Mouse (Mus musculus) bone marrow, adult 2 months (tissue): ENCODE data around the gene Tial1. TPM values are rescaled to one million over a fixed set of nuclear protein-coding genes. Genes with fewer than 3 reads are reported as not detected.
A peak's percentile ranks its signal among the peaks of the same experiment; 100 is the strongest.

Source experiments
- H3K27ac ChIP-seq: fragments of 200-500 bp; 2 replicates; pipeline ENCODE4 v1.5.1; 2012; ENCODE audit warnings: low read depth, mild to moderate bottlenecking, control low read depth, inconsistent platforms, low read length; ENCODE audit not compliant: control insufficient read depth, poor library complexity, insufficient read depth
- H3K4me1 ChIP-seq: fragments of 200-500 bp; 2 replicates; pipeline ENCODE4 v1.6.1; 2011; ENCODE audit warnings: low read length; ENCODE audit not compliant: control insufficient read depth, insufficient read depth
- H3K4me3 ChIP-seq: fragments of 200-500 bp; replicated peaks from 2 replicates; pipeline ENCODE3; 2011; ENCODE audit warnings: mild to moderate bottlenecking, low read depth, low read length, control low read depth; ENCODE audit not compliant: control insufficient read depth
- CTCF ChIP-seq: fragments of 200-500 bp; IDR thresholded peaks from 2 replicates; pipeline ENCODE4 v1.5.1; 2011; ENCODE audit warnings: low read length, control low read depth; ENCODE audit not compliant: control insufficient read depth, insufficient read depth
- POLR2A ChIP-seq: fragments of 200-500 bp; IDR thresholded peaks from 2 replicates; pipeline ENCODE4 v1.6.1; 2011; ENCODE audit warnings: low read depth, mild to moderate bottlenecking, control low read depth, low read length, borderline replicate concordance; ENCODE audit not compliant: control insufficient read depth
- WGBS: fragments of 180-500 bp; shearing (Covaris S2); methylation state at CpG from one replicate; pipeline ENCODE4 v1.1.7; 2018; 5-methylcytosine and 5-hydroxymethylcytosine counted together
- polyA plus RNA-seq: library from polyadenylated mRNA; stranded (reverse); fragments of >200 nt; gene quantifications from 2 replicates; pipeline ENCODE4 v1.2.4, GENCODE M21; 2011; ENCODE audit warnings: low replicate concordance; ENCODE audit not compliant: missing spikeins, insufficient read depth, insufficient read length

The Tial1 gene
- polyA plus RNA-seq, 1 experiment: 180 TPM

DNA sequence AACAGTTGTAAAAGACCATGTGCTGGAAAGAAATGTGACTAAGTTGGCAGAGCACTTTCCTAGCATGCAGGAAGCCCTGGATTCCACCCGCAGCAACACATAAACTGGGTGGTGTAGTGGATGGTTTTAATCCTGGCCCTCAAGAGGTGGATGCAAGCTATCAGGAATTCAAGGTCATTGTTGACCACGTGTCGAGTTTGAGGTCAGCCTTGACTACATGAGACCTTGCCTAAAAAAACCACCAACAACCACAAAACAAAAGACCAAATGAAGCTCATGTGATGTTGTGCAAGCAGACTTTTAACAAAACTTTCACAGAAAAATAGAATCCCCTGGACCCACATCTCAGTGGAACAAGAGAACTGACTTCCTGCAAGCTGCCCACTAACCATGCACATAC is 39.0 kb downstream of the Tial1 start:
- H3K4me3 ChIP-seq: no peak overlapping the region
- TF ChIP-seq CTCF (no peak), POLR2A (no peak)
- no peaks in the 10 kb centered on the region for H3K4me1 ChIP-seq
- 34% methylated on average over 3 of the region's 3 CpGs for WGBS
- H3K27ac ChIP-seq: no peak overlapping the region

DNA sequence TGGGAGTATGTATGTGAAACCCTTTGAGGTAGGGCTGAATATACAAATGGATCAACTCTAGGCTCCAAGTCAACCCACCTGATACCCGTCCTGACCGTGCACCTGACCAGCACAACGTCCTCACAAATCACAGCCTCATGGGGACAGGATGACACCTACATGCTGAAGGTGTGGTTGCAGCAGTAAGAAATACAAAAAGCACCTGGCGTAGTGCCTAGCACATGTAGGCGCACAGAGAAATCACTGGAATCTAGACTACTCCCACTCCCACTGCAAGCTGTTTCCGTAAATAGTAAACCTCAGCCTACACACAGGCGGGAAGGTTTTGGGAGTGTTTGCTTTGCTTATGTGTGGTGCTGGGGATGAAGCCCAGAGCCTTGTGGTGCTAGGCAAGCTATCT is 39.8 kb downstream of the Tial1 start:
- TF ChIP-seq POLR2A (no peak), CTCF (no peak)
- H3K27ac ChIP-seq: no peak overlapping the region
- no peaks in the 10 kb centered on the region for H3K4me1 ChIP-seq
- H3K4me3 ChIP-seq: no peak overlapping the region
- 84% methylated on average over 7 of the region's 7 CpGs for WGBS

DNA sequence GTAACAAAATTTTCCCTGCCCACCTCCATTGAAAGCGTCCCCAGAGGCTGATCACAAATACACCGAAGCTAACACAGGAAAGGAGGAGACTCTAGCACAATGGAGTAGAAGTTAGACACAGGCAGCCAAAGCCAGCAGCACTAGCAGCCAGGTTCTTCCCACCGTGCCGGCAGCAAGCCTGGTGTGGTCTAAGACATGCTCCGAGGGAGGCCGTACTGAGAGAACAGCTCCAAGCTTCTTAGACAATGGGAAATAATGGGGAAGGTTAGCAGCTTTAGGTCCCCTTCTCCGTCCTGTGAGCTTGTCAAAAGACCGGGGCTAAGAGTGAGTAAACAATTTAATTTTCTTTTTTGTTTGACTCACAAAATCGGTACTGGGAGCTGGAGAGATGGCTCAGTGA is 41.8 kb downstream of the Tial1 start:
- 56% methylated on average over 9 of the region's 9 CpGs for WGBS
- H3K27ac ChIP-seq: no peak overlapping the region
- TF ChIP-seq POLR2A (no peak), CTCF (no peak)
- H3K4me1 ChIP-seq: no peaks in the 10 kb centered on the region
- no peak overlapping the region for H3K4me3 ChIP-seq

DNA sequence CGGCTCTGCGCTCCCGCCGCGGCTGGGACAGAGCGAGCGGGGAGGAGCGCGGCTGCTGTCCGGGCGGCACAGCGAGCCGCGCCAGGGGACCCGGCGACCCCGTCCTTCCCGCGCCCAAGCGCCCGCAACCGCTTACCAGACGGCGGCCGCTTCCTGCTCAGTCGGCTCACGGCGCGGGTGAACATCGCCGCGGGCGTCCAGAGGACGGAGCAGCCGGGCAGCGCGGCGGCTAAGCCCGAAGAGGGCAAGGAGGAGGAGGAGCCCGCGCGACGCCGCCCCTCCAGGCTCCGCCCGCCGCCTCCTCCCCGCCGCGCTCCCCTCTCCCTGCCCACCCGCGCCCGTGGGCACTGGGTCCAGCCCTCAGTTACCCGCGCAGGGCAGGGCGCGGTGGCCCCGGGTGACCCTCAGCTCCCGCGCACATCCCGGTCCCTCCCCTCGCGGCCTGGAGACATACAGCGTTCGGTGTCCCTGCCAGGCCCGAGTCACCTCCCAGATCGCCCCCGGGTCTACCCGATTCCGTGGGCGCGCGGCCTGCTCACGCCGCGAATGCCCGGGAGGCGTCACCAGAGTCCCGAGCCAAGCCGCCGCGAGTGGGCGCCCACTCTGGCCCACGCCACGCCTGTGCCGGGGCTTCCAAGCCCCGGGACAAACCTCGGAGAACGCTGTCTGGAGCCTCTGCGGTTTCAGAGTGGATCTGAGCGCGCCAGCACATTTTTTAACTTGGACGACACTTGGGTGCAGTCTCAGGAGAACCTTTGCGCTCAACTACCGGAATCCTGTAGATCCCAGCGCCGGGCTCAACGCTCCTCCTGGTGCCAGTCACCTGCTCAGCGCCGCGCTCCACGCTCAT is 43.4 kb downstream of the Tial1 start, which contains the start of gene Rgs10:
Rgs10 (minus strand) TSS at position 829 of the 850 bp plus-strand sequence.
- peak within 1 kb of the TSS; percentile 82 for H3K4me3 ChIP-seq
- under 1% methylated on average over 99 of the region's 102 CpGs for WGBS
- TF ChIP-seq POLR2A (no peak), CTCF (no peak)
- H3K4me1 ChIP-seq: no peaks in the 10 kb centered on the region
- peak within 1 kb of the TSS; percentile 25; the same call in 1 of the 2 replicates for H3K27ac ChIP-seq

DNA sequence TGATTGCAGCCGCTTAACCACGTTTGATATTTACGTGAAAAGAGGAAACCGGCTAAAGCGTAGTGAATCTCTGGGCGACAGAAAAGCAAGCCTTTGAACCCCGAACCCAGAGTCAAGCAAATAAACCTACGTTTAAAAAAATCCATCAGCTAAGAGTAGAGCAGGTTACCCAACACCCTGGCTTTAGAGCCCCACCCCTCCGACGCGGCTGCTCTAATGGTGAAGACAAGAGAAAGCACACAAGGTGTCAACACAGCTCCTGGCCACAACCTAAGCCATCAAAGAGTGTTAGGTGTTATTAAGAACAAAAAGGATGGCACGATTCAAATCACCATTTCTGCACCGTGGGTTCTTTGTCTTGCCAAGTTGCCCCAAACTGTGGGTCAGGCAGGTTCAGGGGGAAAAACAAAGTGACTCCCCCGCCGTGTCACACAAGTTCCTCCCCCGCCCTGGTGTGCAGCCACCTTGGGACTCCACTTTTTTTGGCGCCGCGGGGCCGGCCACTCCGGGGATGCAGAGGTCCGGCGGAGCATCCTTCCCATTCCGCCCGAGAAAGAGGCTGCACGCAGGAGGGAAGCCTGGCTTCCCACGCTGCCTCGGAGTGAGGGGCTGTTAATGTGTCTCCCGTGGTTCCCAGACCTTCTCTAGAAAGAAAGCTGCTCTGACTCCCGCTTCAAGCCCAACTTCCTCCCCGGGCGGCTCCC is 44.1 kb downstream of the Tial1 start:
- WGBS: 1% methylated on average over 32 of the region's 32 CpGs
- H3K4me1 ChIP-seq: peaks cover 2% of the 10 kb centered on the region; the same call in 1 of the 2 replicates
- peak overlapping the region; percentile 25; the same call in 1 of the 2 replicates for H3K27ac ChIP-seq

DNA sequence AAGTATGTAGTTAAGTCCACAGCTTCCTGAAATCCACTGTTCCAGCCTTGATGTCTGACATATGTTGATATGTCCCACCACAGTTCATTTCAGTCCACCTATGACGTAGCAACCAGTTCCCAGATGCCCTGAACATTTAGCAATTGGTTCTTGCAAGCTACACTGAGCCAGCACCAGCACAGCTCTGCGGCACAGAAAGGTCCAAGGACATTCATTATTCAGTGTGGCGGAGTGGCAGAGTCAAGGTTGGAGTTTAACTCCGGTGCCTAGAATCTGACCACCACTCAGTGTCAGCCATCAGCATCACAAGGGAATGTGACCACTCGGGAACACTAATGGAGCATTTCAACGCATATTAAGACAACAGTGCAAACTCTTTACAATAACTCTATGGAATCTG is 44.9 kb downstream of the Tial1 start:
- TF ChIP-seq POLR2A (no peak), CTCF (no peak)
- peaks cover 2% of the 10 kb centered on the region; the same call in 1 of the 2 replicates for H3K4me1 ChIP-seq
- H3K27ac ChIP-seq: no peak overlapping the region
- 76% methylated on average over 6 of the region's 6 CpGs for WGBS
- no peak overlapping the region for H3K4me3 ChIP-seq

More for the DNA sequence above, 44.1 kb downstream of the Tial1 start:
- H3K4me3 ChIP-seq: peak overlapping the region; percentile 82
- TF ChIP-seq POLR2A (no peak), CTCF (no peak)

DNA sequence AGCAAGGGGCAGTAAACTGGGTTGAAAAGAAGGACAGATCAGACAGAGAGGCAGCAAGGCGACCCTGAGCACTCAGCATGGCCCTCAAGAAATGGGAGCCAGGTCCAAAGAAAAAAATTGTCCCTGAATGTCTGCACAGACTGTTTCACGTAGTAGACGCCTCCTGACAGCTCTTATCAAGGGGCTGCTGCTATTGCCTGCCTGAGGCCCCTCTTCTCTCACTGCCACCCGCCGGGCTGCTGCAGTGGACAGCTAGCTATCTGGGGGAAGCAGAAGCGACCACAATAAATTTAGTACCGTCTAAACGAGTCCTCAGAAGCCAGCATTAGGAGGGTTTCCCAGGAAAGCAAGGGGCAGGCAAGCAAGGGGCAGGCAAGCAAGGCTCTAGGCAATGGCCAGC is 47.1 kb downstream of the Tial1 start:
- no peak overlapping the region for H3K4me3 ChIP-seq
- 37% methylated on average over 8 of the region's 8 CpGs for WGBS
- H3K27ac ChIP-seq: no peak overlapping the region
- peaks cover 2% of the 10 kb centered on the region; the same call in 1 of the 2 replicates for H3K4me1 ChIP-seq
- TF ChIP-seq CTCF: no peak
- no peak for TF ChIP-seq POLR2A

DNA sequence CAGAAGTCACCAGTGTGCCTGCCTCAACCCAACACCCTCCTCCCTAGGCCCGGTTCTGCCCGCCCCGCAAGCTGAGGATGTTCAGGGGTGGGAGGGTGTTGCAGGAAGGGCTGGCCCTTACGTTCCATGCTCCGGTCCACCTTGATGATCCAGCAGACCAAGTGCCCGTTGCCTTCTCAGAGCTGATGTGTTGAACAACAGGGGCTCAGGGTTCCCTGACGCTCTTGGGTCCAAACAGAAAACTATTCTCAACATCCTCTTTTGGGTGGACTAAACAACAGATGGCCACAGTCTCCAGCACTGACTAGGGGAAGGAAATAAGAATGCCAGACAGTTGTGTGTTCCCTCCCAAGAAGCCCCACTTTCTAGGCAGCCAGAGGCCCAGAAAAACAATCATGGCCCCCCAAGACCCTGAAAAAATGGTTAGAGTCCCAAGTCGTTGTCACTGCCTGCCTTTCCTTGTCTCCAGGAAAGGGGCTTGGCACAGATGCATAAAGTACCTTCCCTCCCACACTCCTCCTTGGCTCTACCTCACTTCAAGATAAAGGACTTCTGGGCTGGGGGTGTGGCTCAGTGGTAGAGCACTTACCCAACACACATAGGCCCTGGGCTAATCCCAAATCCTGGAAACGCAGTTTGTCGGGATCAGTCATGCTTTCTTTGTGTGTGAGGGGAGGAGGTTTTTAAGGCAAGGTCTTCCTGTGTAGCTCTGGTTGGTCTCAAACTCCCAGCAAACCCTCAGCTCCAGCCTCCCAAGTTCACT is 49.3 kb downstream of the Tial1 start:
- TF ChIP-seq CTCF: no peak
- TF ChIP-seq POLR2A: no peak
- Histone ChIP-seq H3K27ac (0 out of 2 replicates have a peak overlapping the region, but pooled peaks have one; percentile 1), H3K4me3 (no peak overlapping the region), H3K4me1 (peaks cover 2% of the 10 kb centered on the region; the same call in 1 of the 2 replicates)
- 41% methylated on average over 10 of the region's 10 CpGs for WGBS
